Mouse (Mus musculus) frontal cortex, adult 2 months (tissue): ENCODE data around the gene Ankzf1. TPM values are rescaled to one million over a fixed set of nuclear protein-coding genes. Genes with fewer than 3 reads are reported as not detected.

ENCODE experiments used
- DNase-seq, 2 experiments: peaks; one replicate each; pipeline ENCODE4 v3.0.0; 2022; ENCODE audit warnings: low spot score in 1 of 2; ENCODE audit errors: extremely low spot score in 1 of 2
- polyA plus RNA-seq: library from polyadenylated mRNA; depleted of rRNA; stranded (reverse); fragments of >200 nt; gene quantifications from 2 replicates; pipeline ENCODE4 v1.2.3, GENCODE M21; 2012; rRNA removed

Ankzf1 gene
- polyA plus RNA-seq: 41.4 and 49.9 TPM in 2 replicates

DNA sequence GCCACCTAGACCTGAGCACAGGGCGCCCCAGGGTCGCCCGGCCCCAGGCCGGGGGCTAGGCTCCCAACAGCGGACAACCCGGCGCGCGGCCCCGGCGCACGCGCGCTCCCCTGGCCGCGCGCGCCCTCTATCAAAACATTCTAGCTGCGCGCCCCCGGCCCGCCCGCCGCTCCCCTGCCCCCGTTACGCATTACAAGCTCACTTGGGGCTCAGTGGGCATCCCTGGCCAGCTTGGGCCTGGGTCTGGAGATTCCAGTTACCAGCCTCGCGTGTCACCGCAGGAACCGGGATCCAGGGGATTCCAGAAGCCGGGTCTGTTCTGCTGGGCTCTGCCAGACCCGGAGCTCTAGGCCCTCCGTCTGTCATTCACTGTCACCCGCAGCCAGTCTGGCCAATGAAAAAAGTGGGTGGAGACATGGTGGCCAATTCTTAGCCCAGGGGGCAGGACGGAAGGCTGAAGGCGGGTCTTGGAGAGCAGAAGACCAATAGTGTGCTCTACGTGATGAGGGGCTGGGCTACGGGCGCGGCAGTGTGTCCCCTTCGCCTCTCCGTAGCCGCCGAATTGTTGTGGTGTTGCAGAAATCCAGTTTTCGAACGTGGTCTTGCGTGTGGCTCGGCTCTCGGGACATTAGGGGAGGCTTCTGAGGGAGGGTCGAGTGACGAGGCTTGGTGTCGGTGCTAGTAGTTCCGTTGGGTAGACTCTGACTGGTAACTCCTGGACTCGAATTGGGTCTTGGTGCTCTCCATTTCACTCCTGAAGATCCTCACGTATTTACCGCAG lies at the start of gene Ankzf1, which contains the start of gene Atg9a:
Gene Ankzf1 (plus strand): TSS at position 530 of the 781 bp plus-strand sequence.
Gene Atg9a (minus strand): TSS at position 575 of the 781 bp plus-strand sequence.
- peak; percentile 97 to 98 for DNase-seq

- peak; percentile 89 to 97 for DNase-seq
Observed at GRCm38 (mm10) chr1:75142301-75143261, 49.4 kb upstream of the Ankzf1 start, which contains the start of the genes Cnppd1 and Retreg2. Gene Cnppd1 (minus strand): TSS chr1:75142711. Gene Retreg2 (plus strand): TSS chr1:75142778.

GRCm38 (mm10) chr1:75145589-75145988 lies 46.4 kb upstream of the Ankzf1 start:
- DNase-seq: no peak

GRCm38 (mm10) chr1:75147411-75148135 lies 44.4 kb upstream of the Ankzf1 start:
- DNase-seq: no peak

DNA sequence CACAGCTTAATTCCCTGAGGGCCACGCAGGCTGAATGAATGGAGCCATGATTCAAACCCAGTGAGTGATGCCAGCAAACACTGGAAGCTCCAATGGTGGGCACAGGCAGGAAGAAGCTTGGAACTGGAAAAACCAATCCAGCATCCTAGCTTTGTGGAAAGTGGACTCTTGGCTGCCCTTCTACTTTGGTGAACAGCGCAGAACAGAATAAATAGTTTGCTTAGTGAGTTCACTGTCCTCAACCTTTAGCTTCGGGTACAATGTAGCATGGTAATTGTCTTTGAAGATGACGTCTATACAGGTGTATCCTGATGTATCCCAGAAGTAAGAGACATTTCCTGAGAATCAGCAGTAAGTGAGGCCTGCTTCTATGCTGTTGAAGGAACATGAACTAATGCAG lies 43.2 kb upstream of the Ankzf1 start:
- DNase-seq: no peak

- DNase-seq: no peak
Observed at GRCm38 (mm10) chr1:75155837-75156236, 36.1 kb upstream of the Ankzf1 start.

DNA sequence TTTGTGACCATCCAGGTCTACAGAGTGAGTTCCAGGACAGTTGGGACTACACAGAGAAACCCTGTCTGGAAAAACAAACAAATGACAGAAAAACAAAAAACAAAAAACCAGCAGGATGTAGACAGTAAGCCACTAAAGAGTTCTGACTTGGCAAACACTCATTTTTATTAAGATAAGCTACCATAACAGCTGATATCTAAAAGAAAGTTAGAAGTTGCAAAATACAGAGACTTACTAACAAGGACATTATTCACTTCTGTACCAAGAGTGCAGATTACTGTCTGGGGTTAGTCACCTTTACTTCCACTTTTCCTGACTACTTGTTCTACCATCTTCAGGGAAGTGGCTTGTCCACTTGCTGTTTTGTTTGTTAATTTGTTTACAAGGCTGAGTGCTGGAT lies 33.0 kb upstream of the Ankzf1 start:
- DNase-seq: no peak

DNA sequence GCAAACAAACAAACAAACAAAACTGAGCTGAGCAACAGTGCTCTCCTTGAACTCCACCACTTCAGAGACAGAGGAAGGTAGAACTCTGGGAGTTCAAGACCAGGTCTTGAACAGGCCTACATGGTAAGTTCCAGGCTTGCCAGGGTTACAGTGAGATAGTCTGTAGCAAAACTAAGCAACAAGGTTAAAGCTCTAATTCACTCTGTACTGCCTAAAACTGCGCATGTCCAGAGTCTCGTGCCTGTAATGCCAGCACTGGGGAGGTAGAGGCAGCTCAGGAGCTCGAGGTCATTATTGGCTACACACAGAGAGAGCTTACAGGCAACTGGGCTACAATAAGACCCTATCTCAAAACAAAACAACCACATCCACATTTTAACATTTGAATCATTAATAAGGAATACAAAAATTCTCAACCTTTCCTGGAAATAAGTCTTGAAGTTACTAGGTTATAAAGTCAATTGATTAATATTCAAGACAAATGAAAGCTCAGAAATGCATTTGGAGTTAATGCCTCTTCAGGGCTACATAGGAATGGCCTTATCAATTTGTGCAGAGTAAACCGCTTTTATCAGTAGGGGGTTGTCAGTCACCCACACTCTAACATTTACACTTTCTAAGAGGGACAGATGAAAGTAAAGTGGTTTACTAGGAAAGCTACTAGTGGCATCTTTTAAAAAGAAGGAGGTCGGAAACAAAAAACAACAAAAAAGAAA lies 32.3 kb upstream of the Ankzf1 start:
- no peak for DNase-seq

DNA sequence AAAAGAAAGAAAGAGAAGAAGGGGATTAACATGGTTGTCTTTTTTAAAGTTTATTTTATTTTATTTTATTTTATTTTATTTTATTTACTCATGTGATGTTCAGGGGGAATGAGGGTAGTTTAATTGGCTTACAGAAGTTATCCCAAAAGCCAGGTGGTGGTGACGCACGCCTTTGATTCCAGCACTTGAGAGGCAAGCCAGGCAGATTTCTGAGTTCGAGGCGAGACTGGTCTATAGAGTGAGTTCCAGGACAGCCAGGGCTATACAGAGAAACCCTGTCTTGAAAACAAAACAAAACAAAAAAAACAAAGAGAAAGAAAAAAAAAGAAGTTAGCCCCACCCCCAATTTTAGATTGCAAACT lies 31.7 kb upstream of the Ankzf1 start:
- no peak for DNase-seq

- no peak for DNase-seq
Observed at GRCm38 (mm10) chr1:75168093-75168471, 23.9 kb upstream of the Ankzf1 start.

DNA sequence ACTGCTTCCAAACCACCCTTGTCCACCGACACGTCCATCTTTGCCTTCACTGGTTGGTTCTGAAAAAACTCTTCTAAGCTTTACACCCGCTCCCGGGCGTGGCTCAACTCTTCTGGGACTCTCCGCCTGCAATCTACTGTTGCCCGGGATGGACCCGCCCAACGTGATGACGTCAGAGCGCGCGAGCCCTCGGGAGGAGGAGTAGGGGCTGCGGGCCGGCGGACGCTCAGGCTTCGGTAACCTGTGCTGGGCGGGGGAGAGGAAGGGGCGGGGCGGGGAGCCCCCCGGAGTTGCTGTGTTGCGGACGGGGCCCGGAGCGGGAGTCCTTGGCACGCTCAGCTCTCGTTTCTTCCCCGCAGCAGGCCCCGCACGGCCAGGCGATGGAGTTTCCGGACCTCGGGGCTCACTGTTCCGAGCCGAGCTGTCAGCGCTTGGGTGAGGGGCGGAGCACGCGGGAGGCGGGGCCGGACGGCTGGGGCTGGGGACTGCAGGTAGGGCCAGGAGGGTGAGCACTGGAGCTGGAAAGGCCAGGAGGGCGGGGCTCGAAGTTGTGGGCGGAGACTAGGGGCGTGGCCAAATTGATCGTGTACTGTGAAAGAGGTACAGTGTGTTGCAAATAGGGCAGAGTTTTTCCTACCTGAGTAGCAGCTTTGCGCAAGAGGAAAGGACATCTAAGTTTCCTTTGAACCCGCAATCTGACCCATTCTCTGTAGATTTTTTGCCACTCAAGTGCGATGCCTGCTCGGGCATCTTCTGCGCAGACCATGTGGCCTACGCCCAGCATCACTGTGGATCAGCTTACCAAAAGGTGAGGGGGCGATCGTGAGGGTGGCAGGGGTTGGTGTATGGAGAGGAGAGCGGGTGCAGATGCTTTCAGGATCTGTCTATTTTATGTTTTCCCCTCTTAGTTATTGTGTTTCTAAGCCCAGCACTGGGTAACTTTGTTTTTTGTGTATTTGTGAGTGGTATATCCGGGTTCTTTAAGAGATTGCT lies 23.2 kb upstream of the Ankzf1 start, which contains the start of gene Zfand2b:
Gene Zfand2b (plus strand): TSS at position 175 of the 993 bp plus-strand sequence.
- DNase-seq: peak; percentile 87 to 96

DNA sequence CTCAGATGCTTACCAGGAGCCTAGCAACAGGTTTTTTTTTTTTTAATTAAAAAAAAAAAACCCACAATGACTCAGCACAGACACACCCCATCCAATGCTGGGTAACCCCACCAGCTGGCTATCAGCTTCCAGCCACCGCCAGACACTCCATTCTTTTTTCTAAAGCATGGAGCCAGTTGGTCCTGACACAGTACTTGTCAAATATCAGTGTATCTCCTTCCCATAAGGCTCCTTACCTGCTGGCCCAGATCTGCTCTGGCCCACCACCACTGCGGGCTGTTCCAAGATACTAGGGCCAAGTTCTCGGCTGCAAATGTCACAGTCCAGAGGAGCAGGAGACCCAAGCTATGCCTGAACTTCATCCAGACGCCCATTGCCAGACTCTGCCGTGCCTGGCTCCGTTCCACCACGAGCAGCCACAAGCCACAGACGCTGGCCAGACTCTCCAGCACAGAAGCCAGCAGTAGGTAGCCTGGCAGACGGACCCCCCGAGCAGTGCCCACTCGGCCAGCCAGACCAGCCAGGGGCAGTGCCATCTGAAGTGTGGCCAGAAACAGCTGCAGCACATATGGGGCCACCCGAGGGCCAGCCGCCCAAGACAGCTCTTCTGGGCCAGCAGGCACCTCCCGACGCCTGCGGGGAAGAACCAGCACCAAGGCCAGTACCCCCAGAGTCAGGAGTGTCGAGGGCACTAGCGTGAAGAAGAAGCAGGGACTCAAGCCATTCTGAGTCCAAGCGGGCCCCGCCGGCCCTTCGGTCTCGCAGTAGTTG lies 12.4 kb upstream of the Ankzf1 start:
- peak in 1 of 2 experiments; percentile 20 for DNase-seq

DNA sequence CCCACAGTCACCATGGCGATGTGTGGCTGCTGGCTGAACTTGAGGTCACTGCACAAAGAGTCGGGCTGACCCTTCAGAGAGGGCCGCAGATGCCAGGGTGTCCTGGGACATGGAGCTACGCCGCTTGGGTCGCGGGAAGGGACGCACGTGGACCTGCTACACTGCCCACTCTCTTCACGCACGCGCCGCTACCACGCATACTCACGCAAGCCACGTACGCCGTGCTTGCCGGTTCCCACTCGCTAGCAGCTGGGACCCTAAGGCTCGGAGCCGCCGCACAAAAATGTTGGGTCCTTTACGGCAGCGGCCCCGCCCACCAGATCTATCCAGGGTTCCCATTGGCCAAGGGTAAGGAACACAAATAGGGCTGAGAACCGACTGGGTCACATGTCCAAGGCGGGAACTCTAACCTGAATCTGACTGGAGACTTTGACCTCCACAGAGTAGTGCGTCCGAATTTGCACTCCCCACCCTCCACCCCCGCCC lies 11.8 kb upstream of the Ankzf1 start, which contains the start of gene Abcb6:
Gene Abcb6 (minus strand): TSS at position 288 of the 486 bp plus-strand sequence.
- DNase-seq: peak; percentile 94 to 95

- no peak for DNase-seq
Observed at GRCm38 (mm10) chr1:75180741-75181140, 11.2 kb upstream of the Ankzf1 start.

DNA sequence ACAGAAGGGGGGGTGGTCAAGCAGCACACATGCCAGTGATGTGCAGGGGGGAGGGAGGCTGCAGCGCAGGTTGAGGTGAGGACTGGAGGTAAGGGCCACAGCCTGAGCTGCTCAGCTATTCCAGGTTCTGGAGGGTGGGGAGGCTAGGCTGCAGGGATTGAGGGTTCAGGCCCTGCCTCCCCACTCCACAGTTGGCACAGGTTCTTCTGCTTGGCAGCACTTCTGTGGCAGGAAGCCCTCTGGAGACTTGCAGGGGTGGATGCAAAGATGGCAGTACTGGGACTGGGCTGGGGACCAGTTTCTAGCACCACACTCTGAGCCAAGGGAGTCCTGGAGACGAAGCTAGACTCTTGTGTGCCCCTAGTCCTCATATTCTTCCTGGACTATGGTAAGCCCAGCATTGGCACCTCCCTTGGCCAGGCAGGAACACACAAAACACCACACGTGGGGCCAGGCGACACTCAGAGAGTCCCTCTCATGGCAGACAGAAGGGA lies 10.5 kb upstream of the Ankzf1 start:
- DNase-seq: no peak

- DNase-seq: no peak
Observed at GRCm38 (mm10) chr1:75182160-75182559, 9.8 kb upstream of the Ankzf1 start.

- no peak for DNase-seq
Observed at GRCm38 (mm10) chr1:75185495-75185894, 6.5 kb upstream of the Ankzf1 start.
